Mouse (Mus musculus) C2C12 (cell line): ENCODE data around the gene Syne3.

Experiments used
- CEBPB ChIP-seq: IDR thresholded peaks from one replicate; pipeline ENCODE4 v1.6.1; 2011; ENCODE audit warnings: low read depth, mild to moderate bottlenecking, control low read depth, moderate library complexity
- CTCF ChIP-seq: IDR thresholded peaks from one replicate; pipeline ENCODE4 v1.5.1; 2011; ENCODE audit not compliant: control insufficient read depth, insufficient read depth, insufficient read length
- FOSL1 ChIP-seq: IDR thresholded peaks from one replicate; pipeline ENCODE4 v1.8.0; 2011; ENCODE audit warnings: mild to moderate bottlenecking, low read length; ENCODE audit not compliant: poor library complexity, insufficient read depth, severe bottlenecking
- MAX ChIP-seq: IDR thresholded peaks from one replicate; pipeline ENCODE4 v1.6.1; 2011; ENCODE audit warnings: mild to moderate bottlenecking, control low read depth
- USF1 ChIP-seq: IDR thresholded peaks from one replicate; pipeline ENCODE4 v1.6.1; 2011; ENCODE audit warnings: low read depth, mild to moderate bottlenecking, control low read depth, moderate library complexity

GRCm38 (mm10) chr12:104959966-104960365, 49.6 kb downstream of the Syne3 start:
- TF ChIP-seq CTCF: no peak
- TF ChIP-seq CEBPB: no peak
- TF ChIP-seq MAX: no peak
- no peak for TF ChIP-seq USF1
- no peak for TF ChIP-seq FOSL1
